Comparison of ENCODE assay signal across 9 mouse cellular contexts in genomic region chrX:161961176-161961575, GRCm38 (mm10).
DNase-seq lines count a peak whose midpoint lies in the region; ATAC-seq and TF ChIP-seq lines count a peak whose summit lies in the region.
"Had no signal": no experiment of that assay in that cellular context is flagged by ENCODE, and none has a peak within 500 bp of the region (broad histone marks: within the 10 kb centered on the region; RNA-seq: fewer than 3 reads in every experiment).

No protein-coding gene starts in this region.

- no peaks in the 10 kb centered on the region for H3K27me3 ChIP-seq in kidney, adult 2 months (replicated peaks; ENCODE audit: control insufficient read depth, insufficient read depth, low read length)
- H3K27me3 ChIP-seq: limb, embryonic 15.5 days had no signal

- intact Hi-C loops in gastrocnemius, postnatal 36 days (cut with DNase I) = no loop called here

- TF ChIP-seq CTCF in kidney, adult 2 months (conservative IDR thresholded peaks at IDR 0.05; ENCODE audit: insufficient read depth, insufficient read length, low read depth, low read length) = no peak

- DNase-seq in gastrocnemius, adult 18-20 months (ENCODE audit: low spot score) = peak; percentile 15
- no peak for DNase-seq in gastrocnemius, postnatal 36 days
- peak; percentile 87 for DNase-seq in Muller cell, postnatal 12 days (ENCODE audit: inconsistent ontology term)
- peak; percentile 84 to 90 for DNase-seq in cerebellum, postnatal 25 days
- DNase-seq in kidney, adult 2 months = peak; percentile 96
- DNase-seq in lung, postnatal 4 days = peak; percentile 35 to 52
- DNase-seq in B cell, adult 2 months = no peak

- ATAC-seq in erythroblast, adult 5-6 weeks (replicated peaks; ENCODE audit: low FRiP score, poor library complexity, severe bottlenecking) = no peak

- 9% methylated on average over 4 of the region's 4 CpGs for WGBS in kidney, adult 2 months

- H3K4me3 ChIP-seq in kidney, adult 2 months (ENCODE audit: insufficient read depth, low read depth, low read length) = 0 out of 2 replicates have a peak overlapping the region, but pooled peaks have one; percentile 23
- H3K4me3 ChIP-seq: limb, embryonic 15.5 days had no signal

- no peaks in the 10 kb centered on the region for H3K36me3 ChIP-seq in kidney, adult 2 months (ENCODE audit: control insufficient read depth, insufficient read depth, low read length)
- H3K36me3 ChIP-seq: limb, embryonic 15.5 days had no signal

- H3K4me1 ChIP-seq in kidney, adult 2 months (ENCODE audit: control insufficient read depth, insufficient read depth, low read length) = no peaks in the 10 kb centered on the region; the same call in 1 of the 2 replicates

- peak overlapping the region; percentile 84; the same call in 1 of the 2 replicates for H3K27ac ChIP-seq in kidney, adult 2 months (ENCODE audit: insufficient read depth, low read depth, low read length)
- H3K27ac ChIP-seq: limb, embryonic 15.5 days had no signal

- no peak for TF ChIP-seq POLR2A in kidney, adult 2 months (IDR thresholded peaks at IDR 0.05; ENCODE audit: low read depth, low read length)

Comparison
In these comparisons a context has a peak if more than half of its experiments do, and no peak if none do; other contexts are left out.
1. DNase-seq: peak in gastrocnemius, adult 18-20 months (single experiment), Muller cell, postnatal 12 days (single experiment), cerebellum, postnatal 25 days (2 of 2), kidney, adult 2 months (single experiment) and lung, postnatal 4 days (2 of 2); none in gastrocnemius, postnatal 36 days (0 of 2) and B cell, adult 2 months (0 of 2).